Mouse (Mus musculus) frontal cortex, adult 2 months (tissue): ENCODE results near the gene Eml1. TPM values are rescaled to one million over a fixed set of nuclear protein-coding genes. Genes with fewer than 3 reads are reported as not detected.
"Not testable (repeated sequence)": the region's sequence is repeated elsewhere in the genome, so short reads cannot be mapped to it uniquely, and the experiment has no call there.

Experiments used
- DNase-seq, 2 experiments: peaks; one replicate each; pipeline ENCODE4 v3.0.0; 2022; ENCODE audit warnings: low spot score in 1 of 2; ENCODE audit errors: extremely low spot score in 1 of 2
- polyA plus RNA-seq: library from polyadenylated mRNA; depleted of rRNA; stranded (reverse); fragments of >200 nt; gene quantifications from 2 replicates; pipeline ENCODE4 v1.2.3, GENCODE M21; 2012

Eml1 gene
- polyA plus RNA-seq, 1 experiment, result 57.7 TPM

DNA sequence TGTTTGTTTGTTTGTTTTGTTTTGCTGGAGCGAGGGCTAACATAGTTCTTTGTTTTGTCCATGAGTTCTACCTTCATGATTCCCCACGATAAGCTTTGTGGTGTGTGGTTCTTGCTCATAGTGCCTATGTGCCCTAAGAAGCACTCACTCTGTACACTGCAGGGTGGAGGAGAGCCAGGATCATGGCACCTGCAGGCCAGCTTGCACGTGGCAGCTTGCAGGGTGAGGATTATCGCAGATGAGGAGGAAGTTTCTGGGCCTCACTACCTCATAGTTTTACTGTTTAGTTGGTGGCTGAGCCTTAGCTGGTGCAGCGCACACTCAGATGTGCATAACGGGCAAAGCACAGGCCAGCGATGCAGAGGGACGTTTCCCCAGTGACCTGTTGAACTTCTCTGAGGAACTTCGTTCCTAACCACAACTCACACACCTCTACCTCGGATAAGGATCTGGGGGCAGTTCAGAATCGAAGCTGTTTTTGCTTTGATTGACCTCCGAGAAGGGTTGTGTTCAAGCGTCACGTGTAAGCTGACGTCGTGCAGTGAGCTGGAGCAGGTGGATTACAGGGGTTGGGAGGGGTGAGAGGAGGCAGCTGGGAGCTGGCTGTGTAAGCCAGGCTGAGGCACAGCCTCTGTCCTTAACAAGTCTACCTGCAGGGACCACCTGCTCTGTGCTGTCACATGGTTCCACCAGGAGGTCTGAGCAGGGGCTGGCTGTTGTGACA, 81.6 kb downstream of the Eml1 start:
- no peak for DNase-seq

- DNase-seq, result no peak
Observed at GRCm38 (mm10) chr12:108453561-108454044, 82.8 kb downstream of the Eml1 start.

GRCm38 (mm10) chr12:108455004-108455403, 84.2 kb downstream of the Eml1 start:
- DNase-seq, result peak in 1 of 2 experiments; percentile 56

DNA sequence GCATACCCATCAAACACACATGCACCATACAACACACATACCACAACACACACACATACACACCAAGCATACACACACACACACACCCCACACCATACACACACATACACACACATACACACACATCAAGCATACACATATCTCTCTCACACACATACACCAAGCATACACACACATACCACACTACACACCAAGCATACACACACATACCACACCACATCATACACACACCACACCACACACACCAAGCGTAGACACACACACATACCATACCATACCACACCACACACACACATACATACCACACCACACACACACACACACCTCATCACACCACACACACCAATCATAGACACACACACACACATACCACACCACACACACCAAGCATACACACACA, 102.1 kb downstream of the Eml1 start:
- no peak for DNase-seq

GRCm38 (mm10) chr12:108474440-108474839, 103.7 kb downstream of the Eml1 start:
- no peak for DNase-seq

DNA sequence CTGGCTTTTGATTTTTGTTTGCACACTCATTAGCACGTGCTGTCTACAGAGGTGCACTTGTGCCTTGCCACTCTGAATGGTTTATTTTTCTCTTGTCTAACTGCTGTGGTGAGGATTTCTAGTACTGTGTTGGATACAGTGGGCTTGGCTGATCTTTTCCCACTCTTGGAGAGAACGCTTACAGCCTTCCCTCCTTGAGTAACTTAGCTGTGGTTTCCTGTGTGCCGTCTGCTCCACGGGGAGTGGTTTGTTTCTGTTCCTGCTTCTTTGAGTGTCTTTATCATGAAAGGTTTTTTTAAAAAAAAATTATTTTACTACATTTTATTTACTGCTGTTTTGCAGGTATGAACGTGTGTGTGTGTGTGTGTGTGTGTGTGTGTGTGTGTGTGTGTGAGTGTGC, 108.0 kb downstream of the Eml1 start:
- DNase-seq, result no peak

DNA sequence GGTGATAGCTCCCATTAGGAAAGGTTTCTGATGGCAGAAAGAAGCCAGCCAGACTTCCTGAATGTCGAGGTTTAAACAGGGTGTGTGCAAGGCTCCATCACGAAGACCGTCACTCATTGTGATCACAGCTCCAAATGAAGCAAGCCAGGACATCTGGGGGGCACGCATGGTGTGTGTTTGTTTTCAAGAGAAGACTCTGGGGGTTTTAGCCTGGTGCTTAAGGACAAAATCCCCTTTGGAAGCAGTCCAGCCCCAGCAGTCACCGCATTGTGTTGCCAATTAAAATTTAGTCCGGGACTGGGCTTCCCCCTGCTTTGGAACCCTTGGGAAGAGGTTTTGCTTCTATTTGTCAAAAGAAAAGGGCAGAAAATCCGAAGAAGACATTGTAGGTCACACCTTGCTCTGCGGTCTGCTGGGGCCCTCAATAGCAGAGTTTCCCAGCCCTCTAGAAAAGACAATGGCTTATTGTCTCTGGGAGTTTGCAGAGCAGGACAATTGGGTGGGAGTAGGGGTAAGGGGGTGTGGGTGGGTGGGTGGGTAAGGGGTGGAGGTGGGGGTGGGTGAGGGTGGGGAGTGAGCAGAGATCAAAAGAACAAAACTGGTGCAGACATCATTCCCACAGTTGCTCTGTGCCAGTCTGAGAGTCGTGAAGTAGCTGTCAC, 110.1 kb downstream of the Eml1 start:
- no peak for DNase-seq

GRCm38 (mm10) chr12:108489076-108489475, 118.3 kb downstream of the Eml1 start:
- no peak for DNase-seq

- no peak for DNase-seq
Observed at GRCm38 (mm10) chr12:108489741-108490140, 119.0 kb downstream of the Eml1 start.

GRCm38 (mm10) chr12:108490336-108490735, 119.6 kb downstream of the Eml1 start:
- no peak for DNase-seq

DNA sequence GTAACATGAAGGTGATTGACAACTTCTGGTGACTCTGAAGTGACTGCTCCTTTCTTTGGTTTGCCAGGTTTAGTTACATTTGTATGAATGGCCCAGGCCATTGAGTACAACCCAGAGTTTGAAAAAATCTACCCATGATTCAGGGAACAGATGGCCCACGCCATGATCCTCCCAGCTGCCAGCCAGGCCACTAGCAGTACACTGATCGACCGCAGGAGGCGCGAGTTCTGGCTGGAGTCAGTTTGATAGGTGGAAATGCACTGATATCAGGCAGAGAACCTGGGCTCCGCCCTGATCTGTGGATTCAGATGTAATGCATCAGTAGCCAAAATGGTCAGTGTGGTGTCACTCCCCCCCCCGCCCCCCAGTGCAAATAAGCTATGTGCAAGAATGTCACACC, 120.2 kb downstream of the Eml1 start:
- no peak for DNase-seq

DNA sequence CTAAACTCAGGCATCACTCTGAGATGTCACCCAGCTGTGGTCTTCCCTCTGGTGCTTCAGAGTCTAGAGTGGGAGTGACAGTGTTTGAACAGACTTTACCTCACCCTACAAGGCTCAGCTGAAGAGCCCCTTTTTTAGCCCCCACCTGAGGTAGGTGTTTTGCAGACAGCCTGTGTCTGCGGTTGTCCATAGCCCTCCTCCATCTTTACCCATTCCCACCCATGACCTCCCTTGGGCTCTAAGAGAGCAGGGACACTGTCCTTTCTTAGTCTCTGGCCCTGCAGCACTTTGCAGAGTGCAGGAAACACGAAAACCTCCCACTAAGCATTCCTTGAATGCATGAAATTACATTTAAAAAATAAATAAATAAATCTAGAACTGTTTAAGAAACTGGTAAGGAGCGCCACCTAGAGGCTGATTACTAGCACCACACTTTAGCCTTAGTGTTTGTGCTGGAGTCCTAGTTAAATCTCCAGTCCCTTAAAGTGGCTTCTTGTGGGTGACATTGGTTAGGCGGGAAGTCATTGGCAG, 123.3 kb downstream of the Eml1 start:
- peak in 1 of 2 experiments; percentile 81 for DNase-seq

- DNase-seq, result no peak
Observed at GRCm38 (mm10) chr12:108495455-108496235, 124.9 kb downstream of the Eml1 start.

- no peak for DNase-seq
Observed at GRCm38 (mm10) chr12:108503064-108503463, 132.3 kb downstream of the Eml1 start.

GRCm38 (mm10) chr12:108503582-108503981, 132.8 kb downstream of the Eml1 start:
- DNase-seq, result no peak

- DNase-seq, result no peak
Observed at GRCm38 (mm10) chr12:108505846-108506245, 135.1 kb downstream of the Eml1 start.

DNA sequence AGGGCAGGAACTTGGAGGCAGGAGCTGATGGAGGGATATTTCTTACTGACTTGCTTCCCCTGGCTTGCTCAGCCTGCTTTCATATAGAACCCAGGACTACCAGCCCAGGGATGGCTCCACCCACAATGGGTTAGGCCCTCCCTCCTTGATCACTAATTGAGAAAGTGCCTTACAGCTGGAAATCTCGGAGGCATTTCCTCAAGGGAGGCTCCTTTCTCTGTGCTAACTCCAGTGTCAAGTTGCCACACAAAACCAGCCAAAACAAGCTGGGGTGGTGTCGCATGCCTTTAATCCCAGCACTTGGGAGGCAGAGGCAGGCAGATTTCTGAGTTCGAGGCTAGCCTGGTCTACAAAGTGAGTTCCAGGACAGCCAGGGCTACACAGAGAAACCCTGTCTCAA, 136.3 kb downstream of the Eml1 start:
- DNase-seq, result not testable (repeated sequence)

DNA sequence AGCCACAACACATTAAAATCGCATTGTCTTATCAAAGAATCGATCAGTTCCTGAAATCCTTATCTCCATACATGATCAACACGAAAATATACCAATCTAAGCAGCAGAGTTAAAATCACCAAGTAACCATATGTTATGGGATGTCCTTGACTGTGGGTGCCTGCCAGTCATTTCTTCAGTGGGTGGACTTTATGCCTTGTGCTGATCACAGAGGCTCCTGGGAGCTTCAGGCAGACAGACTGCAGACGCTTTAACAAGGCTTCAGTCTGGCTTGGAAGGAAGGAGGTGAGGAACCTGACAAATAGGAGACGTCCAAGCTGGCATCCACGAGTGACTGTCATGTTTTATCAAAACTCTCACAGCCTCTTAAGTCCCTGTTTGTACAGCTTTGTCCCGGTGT, 139.8 kb downstream of the Eml1 start:
- DNase-seq, result peak in 1 of 2 experiments; percentile 54

- peak in 1 of 2 experiments; percentile 83 for DNase-seq
Observed at GRCm38 (mm10) chr12:108511009-108511408, 140.3 kb downstream of the Eml1 start.

DNA sequence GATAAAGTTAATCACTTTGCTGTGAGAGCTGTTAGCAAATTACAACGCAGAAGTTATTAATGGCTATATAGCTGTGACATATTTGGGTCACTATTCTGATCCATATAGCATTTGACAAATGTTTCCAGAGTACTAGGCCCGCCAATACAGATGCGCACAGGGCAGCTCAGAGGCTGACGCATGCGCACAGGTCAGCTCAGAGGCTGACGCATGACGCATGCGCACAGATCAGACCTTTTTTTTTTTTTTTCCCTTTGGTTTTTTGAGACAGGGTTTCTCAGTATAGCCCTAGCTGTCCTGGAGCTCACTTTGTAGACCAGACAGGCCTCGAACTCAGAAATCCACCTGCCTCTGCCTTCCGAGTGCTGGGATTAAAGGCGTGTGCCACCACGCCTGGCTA, 144.7 kb downstream of the Eml1 start:
- DNase-seq, result no peak

GRCm38 (mm10) chr12:108519374-108519773, 148.6 kb downstream of the Eml1 start:
- no peak for DNase-seq
